Mouse (Mus musculus): ENCODE results near the gene Ston1.

DNA sequence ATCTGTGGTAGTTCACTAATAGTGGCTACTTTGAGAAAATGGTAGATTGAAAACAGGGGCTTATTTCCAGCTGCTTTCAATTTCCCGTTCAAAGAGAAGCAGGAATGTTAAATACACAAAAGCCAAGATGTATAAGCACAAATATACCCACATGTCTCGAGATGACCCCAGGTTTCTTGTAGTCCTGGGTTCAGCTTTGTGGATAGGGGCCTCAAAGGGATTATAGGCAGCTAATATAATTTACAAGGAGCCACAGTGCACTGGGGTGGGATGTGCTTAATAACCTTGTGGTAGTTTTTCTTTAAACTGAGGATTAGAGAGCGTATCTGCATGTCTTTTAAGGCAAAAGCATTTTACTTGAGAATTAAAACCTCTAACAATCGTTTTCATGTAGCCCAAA, 73.3 kb downstream of the Ston1 start:
- no peak for TF ChIP-seq POLR2A (IDR thresholded peaks at IDR 0.05; ENCODE audit: borderline replicate concordance, control insufficient read depth, low read depth, low read length)
- TF ChIP-seq CTCF (IDR thresholded peaks at IDR 0.05; ENCODE audit: control insufficient read depth, insufficient read depth, low read length): no peak
